Mouse (Mus musculus) kidney, embryonic 15.5 days (tissue): ENCODE results near the gene Igf1r. TPM values are rescaled to one million over a fixed set of nuclear protein-coding genes. Genes with fewer than 3 reads are reported as not detected.
A peak's percentile ranks its signal among the peaks of the same experiment; 100 is the strongest.

Experiments used
- ATAC-seq: fragments of 200-750 bp; cut with Nextera tagmentation; replicated peaks from 2 replicates; pipeline ENCODE4 v1.8.0; 2017; ENCODE audit warnings: moderate TSS enrichment; ENCODE audit not compliant: low FRiP score
- H3K27ac ChIP-seq: fragments of 300-500 bp; sonication (generic); 2 replicates; pipeline ENCODE4 v1.5.1; 2015; ENCODE audit warnings: mild to moderate bottlenecking, inconsistent platforms
- H3K27me3 ChIP-seq: fragments of 300-500 bp; sonication (generic); 2 replicates; pipeline ENCODE4 v1.6.1; 2015; ENCODE audit warnings: inconsistent platforms
- H3K36me3 ChIP-seq: fragments of 300-500 bp; sonication (generic); 2 replicates; pipeline ENCODE4 v1.6.1; 2015; ENCODE audit warnings: inconsistent platforms
- H3K4me1 ChIP-seq: fragments of 300-500 bp; sonication (generic); 2 replicates; pipeline ENCODE4 v1.6.1; 2015; ENCODE audit warnings: inconsistent platforms
- H3K4me2 ChIP-seq: fragments of 300-500 bp; sonication (generic); 2 replicates; pipeline ENCODE4 v1.6.1; 2015; ENCODE audit warnings: moderate library complexity, mild to moderate bottlenecking, inconsistent platforms
- H3K4me3 ChIP-seq: fragments of 300-500 bp; sonication (generic); replicated peaks from 2 replicates; pipeline ENCODE4 v1.5.1; 2015; ENCODE audit warnings: mild to moderate bottlenecking, inconsistent platforms
- H3K9ac ChIP-seq: fragments of 300-500 bp; sonication (generic); 2 replicates; pipeline ENCODE4 v1.6.1; 2015; ENCODE audit warnings: mild to moderate bottlenecking, inconsistent platforms
- H3K9me3 ChIP-seq: fragments of 300-500 bp; sonication (generic); replicated peaks from 2 replicates; pipeline ENCODE4 v1.6.1; 2016; ENCODE audit warnings: inconsistent platforms
- WGBS: fragments of 180-500 bp; shearing (Covaris S2); methylation state at CpG from one replicate; pipeline ENCODE4 v1.1.7; 2015; ENCODE audit warnings: mixed read lengths; 5-methylcytosine and 5-hydroxymethylcytosine counted together
- polyA plus RNA-seq: library from polyadenylated mRNA; unstranded; fragments of >200 nt; fragmentation: Nextera tagmentation; extraction: Ambion mirVana; gene quantifications from 2 replicates; pipeline ENCODE4 v1.2.1, GENCODE M21; 2015

The Igf1r gene
- polyA plus RNA-seq, 1 experiment from 2014 or later: 26.9 TPM

DNA sequence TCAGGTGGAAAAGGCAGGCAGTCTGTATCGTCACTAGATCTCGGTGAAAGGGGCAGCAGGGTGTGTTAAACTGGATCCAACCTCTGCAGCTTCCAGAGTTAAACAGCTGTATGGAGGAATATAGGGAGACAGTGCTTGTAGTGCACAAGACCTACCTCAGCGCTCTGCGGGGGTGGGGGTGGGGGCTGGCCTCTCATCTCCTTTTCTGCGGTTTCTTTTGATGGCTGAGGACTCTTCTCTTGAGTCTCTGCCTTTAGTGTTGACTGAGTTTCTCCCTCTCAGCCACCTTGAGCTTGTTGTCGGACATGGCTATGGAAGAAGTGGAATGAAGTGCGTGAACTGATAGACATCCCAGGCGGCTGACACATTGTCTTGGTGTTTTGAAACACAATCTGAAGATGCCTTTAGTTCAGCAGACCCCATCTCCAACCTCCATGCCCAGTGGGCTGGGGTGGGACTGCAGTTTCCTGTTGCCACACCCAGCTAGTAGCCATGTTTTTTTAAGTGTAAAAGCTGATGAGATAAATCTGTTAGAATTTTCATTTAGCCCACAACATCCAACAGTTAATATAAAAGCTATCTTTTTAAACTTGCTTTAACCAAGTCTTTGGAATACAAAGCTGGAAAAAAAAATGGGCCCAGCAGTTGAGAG, 253.3 kb downstream of the Igf1r start:
- H3K36me3 ChIP-seq: peaks cover 96% of the 10 kb centered on the region
- no peaks in the 10 kb centered on the region for H3K27me3 ChIP-seq
- 91% methylated on average over 8 of the region's 8 CpGs for WGBS
- H3K27ac ChIP-seq: no peak overlapping the region
- H3K4me3 ChIP-seq: no peak overlapping the region
- no peak overlapping the region for H3K9ac ChIP-seq
- no peak overlapping the region for H3K4me2 ChIP-seq
- no peak for ATAC-seq
- no peaks in the 10 kb centered on the region for H3K4me1 ChIP-seq
- H3K9me3 ChIP-seq: no peaks in the 10 kb centered on the region

DNA sequence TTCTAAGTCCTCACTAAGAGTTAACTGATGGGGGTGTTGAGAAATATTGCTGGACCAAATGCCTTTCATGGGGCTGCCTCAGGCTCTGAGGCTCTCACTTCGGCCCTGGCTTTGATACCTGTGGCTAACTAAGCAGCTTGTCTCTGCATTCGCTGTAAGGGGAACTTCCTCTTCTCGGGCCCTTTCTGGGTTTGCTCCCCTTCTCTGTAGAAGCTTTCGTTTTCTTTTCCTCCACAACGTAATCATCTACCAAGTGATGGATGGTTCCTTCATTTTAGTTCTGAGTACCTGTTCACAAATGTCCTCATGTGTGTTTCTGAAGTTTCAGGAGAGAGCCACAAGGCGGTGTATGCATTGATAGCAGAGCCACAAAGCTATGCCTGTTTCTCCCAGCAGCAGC, 256.4 kb downstream of the Igf1r start:
- WGBS: 95% methylated on average over 6 of the region's 6 CpGs
- Histone ChIP-seq H3K27me3 (no peaks in the 10 kb centered on the region), H3K4me2 (no peak overlapping the region), H3K36me3 (peaks cover 97% of the 10 kb centered on the region), H3K9ac (no peak overlapping the region), H3K27ac (no peak overlapping the region), H3K9me3 (no peaks in the 10 kb centered on the region), H3K4me1 (no peaks in the 10 kb centered on the region), H3K4me3 (no peak overlapping the region)
- no peak for ATAC-seq

DNA sequence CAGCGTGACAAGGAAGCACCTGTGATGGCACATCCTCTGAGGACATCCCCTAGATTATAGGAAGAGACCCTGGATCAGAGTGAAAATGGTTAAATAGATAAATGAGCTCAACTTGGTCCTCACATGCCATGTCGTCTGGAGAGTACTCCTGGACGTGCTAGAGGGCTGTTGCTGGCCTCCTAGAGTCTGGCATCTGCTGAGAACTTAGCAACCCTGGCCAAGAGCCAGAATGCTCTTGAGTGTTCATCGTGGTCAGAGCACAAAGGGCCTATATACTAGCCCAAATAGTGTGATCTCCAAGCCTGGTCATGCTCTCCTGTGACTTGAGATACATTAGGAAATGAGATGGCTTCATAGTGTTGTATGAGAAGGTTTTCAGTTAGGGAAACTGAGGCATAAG, 257.8 kb downstream of the Igf1r start:
- Histone ChIP-seq H3K4me2 (no peak overlapping the region), H3K36me3 (peaks cover 97% of the 10 kb centered on the region), H3K9ac (no peak overlapping the region), H3K4me3 (no peak overlapping the region), H3K9me3 (no peaks in the 10 kb centered on the region), H3K27me3 (no peaks in the 10 kb centered on the region), H3K27ac (no peak overlapping the region), H3K4me1 (no peaks in the 10 kb centered on the region)
- no peak for ATAC-seq
- 77% methylated on average over 4 of the region's 4 CpGs for WGBS

DNA sequence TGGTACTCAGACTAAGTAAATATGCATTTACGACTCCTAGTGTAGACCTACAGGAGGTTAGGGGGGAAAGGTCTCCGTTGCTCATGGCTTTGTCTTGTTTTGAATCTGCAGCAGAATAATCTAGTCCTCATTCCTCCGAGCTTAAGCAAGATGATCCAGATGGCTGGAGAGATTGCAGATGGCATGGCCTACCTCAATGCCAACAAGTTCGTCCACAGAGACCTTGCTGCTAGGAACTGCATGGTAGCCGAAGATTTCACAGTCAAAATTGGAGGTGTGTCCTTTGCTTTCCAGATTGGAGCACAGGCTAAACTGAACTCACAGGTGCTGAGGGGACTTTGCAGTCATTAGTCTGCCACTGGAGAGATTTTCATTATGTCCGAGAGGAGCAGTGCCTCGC, 259.3 kb downstream of the Igf1r start:
- H3K9me3 ChIP-seq: no peaks in the 10 kb centered on the region
- H3K4me3 ChIP-seq: no peak overlapping the region
- peaks cover 98% of the 10 kb centered on the region for H3K36me3 ChIP-seq
- no peak overlapping the region for H3K27ac ChIP-seq
- 83% methylated on average over 7 of the region's 7 CpGs for WGBS
- no peaks in the 10 kb centered on the region for H3K27me3 ChIP-seq
- no peak for ATAC-seq
- H3K4me1 ChIP-seq: no peaks in the 10 kb centered on the region
- H3K9ac ChIP-seq: no peak overlapping the region
- no peak overlapping the region for H3K4me2 ChIP-seq

DNA sequence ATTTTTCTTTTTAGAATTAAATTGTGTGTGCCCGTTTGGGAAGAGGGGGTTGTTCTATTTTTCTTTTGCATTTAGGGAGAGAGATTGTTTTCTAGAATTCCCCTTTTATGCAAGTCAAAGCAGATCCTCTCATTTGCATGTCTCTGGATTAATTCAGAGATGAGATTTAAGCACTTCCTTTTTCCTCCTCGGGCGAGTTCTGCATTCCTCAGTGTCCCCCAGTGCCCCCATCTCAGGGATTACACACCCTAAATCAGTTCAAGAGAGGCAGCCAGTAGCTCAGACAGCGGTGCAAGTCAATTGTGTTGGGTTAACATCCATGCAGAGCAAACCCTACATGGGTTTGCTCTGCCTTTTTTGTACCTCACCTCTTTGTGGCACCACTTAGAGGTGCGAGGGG, 261.2 kb downstream of the Igf1r start:
- H3K9me3 ChIP-seq: no peaks in the 10 kb centered on the region
- H3K4me2 ChIP-seq: no peak overlapping the region
- no peaks in the 10 kb centered on the region for H3K4me1 ChIP-seq
- 83% methylated on average over 5 of the region's 5 CpGs for WGBS
- H3K9ac ChIP-seq: no peak overlapping the region
- no peak overlapping the region for H3K4me3 ChIP-seq
- no peak overlapping the region for H3K27ac ChIP-seq
- no peak for ATAC-seq
- peaks cover 98% of the 10 kb centered on the region for H3K36me3 ChIP-seq
- no peaks in the 10 kb centered on the region for H3K27me3 ChIP-seq

DNA sequence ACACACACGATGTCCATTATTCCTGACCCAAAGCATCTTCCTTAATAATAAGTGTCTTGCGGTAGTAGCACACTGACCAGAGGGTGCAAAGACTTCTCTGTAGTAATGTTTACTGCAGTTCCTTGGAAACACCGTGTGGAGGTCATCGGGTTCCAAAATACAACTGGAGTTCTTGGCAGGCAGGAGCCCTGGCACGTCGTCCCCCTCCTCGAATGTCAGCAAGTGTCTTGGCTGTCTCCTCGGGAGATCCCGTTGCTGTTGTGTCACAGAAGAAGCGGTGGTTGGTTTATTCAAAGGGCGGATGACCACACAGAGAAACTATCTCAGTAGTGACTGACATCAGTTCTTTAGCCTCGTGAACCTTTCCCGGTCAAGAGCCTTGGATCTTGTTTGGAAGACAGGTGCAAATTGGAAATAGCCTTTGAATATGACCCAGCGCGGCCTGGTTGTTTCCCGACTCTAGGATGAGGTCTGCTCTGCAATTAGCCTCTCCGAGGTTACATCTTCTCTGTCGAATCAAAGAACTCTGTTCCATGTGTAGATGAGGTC, 263.0 kb downstream of the Igf1r start:
- H3K4me1 ChIP-seq: no peaks in the 10 kb centered on the region
- WGBS: 76% methylated on average over 18 of the region's 18 CpGs
- peaks cover 96% of the 10 kb centered on the region for H3K36me3 ChIP-seq
- H3K9me3 ChIP-seq: no peaks in the 10 kb centered on the region
- H3K27me3 ChIP-seq: no peaks in the 10 kb centered on the region
- no peak overlapping the region for H3K4me2 ChIP-seq
- ATAC-seq: no peak
- H3K27ac ChIP-seq: no peak overlapping the region
- H3K4me3 ChIP-seq: no peak overlapping the region
- no peak overlapping the region for H3K9ac ChIP-seq

DNA sequence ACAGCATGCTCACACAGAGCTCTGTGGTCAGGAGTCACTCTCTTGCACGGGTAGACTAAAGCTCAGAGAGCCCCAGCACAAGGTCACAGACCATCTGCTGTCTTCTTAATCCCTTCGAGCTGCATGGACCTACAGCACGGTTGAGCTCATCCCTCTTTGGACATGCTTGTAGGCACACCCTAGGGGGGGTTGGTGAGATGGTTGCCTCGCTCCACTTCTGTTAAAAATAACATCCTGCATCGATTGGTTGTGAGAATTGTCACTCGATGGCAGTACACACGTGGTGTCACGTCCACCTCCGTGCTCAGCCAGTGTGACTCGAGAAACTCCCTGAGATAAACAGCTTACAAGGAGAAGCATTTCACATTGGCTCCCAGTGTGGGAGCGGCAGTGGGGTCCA, 266.3 kb downstream of the Igf1r start:
- H3K27ac ChIP-seq: no peak overlapping the region
- peaks cover 15% of the 10 kb centered on the region for H3K4me1 ChIP-seq
- H3K9ac ChIP-seq: no peak overlapping the region
- peaks cover 79% of the 10 kb centered on the region for H3K36me3 ChIP-seq
- no peak overlapping the region for H3K4me2 ChIP-seq
- no peak for ATAC-seq
- H3K4me3 ChIP-seq: no peak overlapping the region
- no peaks in the 10 kb centered on the region for H3K9me3 ChIP-seq
- H3K27me3 ChIP-seq: no peaks in the 10 kb centered on the region
- 92% methylated on average over 11 of the region's 11 CpGs for WGBS

DNA sequence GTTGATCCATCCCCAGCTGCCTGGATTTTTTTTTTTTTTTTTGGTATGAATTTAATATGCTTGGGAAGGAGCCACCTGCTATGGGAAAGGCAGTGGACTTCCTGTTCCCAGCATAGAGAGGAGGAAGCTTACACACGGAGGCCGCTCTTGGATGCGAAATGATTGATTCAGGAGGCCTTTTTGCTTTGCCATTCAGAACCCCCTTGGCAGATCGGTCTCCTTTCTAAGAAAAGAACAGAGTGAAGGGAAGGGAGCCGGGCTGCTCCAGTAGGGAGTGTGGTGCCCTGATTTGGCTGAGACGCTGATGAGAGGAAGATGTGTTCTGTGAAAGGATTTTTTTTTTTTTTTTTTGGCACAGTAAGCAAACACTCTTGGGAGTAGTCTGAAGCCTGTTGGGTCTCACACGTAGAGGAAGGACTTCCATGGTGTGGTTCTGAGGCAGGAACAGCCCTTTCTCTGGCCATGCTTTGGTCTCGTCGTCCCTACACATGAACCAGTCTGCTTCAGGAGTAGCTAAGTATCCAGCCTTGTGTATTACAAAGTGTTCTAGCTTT, 269.1 kb downstream of the Igf1r start:
- H3K9me3 ChIP-seq: no peaks in the 10 kb centered on the region
- no peak for ATAC-seq
- H3K27me3 ChIP-seq: no peaks in the 10 kb centered on the region
- WGBS: 75% methylated on average over 9 of the region's 9 CpGs
- H3K36me3 ChIP-seq: peaks cover 76% of the 10 kb centered on the region
- H3K27ac ChIP-seq: 0 out of 2 replicates have a peak overlapping the region, but pooled peaks have one; percentile 13
- peaks cover 19% of the 10 kb centered on the region for H3K4me1 ChIP-seq
- no peak overlapping the region for H3K9ac ChIP-seq
- H3K4me2 ChIP-seq: no peak overlapping the region
- no peak overlapping the region for H3K4me3 ChIP-seq

DNA sequence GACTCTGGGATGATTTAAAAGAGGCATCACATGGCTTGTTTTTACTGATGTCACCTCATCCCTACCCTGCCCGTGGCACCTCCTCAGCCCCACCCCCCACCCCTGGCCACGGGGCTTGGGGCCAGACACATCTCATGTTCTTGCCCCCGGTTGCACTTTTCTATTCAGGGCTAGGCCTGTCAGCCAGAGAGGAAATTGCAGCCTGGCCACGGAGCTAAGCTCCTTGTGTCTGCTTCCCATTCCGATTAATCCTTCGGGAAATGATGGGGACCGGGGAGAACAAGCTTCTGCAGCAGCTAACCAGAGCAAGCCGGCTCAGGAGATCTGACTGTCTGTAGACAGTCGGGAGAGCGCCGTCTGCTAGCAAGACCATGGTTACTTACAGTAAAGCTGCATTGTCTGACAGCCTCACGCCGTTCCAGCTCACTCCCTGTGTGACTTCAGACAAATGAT, 270.8 kb downstream of the Igf1r start:
- ATAC-seq: peak; percentile 83
- Histone ChIP-seq H3K36me3 (peaks cover 75% of the 10 kb centered on the region), H3K9ac (0 out of 2 replicates have a peak overlapping the region, but pooled peaks have one; percentile 6)

DNA sequence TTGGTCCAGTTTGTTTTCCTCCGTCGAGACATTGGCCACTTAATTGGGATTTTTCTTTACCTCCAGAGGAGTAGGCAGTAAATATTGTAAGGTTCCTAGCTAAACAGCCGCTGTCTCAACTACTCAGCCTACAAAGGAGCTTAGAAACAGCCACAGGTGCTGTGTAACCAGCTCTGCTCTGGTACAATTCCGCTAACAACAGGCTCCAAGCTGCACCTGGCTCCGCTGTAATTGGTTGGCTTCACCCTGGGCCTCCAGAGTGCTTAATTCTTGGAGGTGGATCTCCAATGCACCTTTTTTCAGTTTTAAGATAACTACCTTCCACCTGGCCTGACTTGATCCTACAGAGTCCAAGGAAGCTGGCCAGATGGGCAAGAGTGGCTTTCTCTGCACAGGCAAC, 271.4 kb downstream of the Igf1r start:
- H3K4me3 ChIP-seq: no peak overlapping the region
- H3K9me3 ChIP-seq: no peaks in the 10 kb centered on the region
- WGBS: 86% methylated on average over 5 of the region's 5 CpGs
- no peak overlapping the region for H3K9ac ChIP-seq
- no peak overlapping the region for H3K4me2 ChIP-seq
- no peaks in the 10 kb centered on the region for H3K27me3 ChIP-seq
- peaks cover 74% of the 10 kb centered on the region for H3K36me3 ChIP-seq
- H3K4me1 ChIP-seq: peaks cover 27% of the 10 kb centered on the region
- peak overlapping the region; percentile 84 for H3K27ac ChIP-seq
- no peak for ATAC-seq

More for the DNA sequence above, 270.8 kb downstream of the Igf1r start:
- H3K9me3 ChIP-seq: no peaks in the 10 kb centered on the region
- WGBS: 25% methylated on average over 13 of the region's 13 CpGs
- H3K4me2 ChIP-seq: no peak overlapping the region
- H3K27me3 ChIP-seq: no peaks in the 10 kb centered on the region
- no peak overlapping the region for H3K4me3 ChIP-seq
- peak overlapping the region; percentile 84 for H3K27ac ChIP-seq
- peaks cover 24% of the 10 kb centered on the region for H3K4me1 ChIP-seq

DNA sequence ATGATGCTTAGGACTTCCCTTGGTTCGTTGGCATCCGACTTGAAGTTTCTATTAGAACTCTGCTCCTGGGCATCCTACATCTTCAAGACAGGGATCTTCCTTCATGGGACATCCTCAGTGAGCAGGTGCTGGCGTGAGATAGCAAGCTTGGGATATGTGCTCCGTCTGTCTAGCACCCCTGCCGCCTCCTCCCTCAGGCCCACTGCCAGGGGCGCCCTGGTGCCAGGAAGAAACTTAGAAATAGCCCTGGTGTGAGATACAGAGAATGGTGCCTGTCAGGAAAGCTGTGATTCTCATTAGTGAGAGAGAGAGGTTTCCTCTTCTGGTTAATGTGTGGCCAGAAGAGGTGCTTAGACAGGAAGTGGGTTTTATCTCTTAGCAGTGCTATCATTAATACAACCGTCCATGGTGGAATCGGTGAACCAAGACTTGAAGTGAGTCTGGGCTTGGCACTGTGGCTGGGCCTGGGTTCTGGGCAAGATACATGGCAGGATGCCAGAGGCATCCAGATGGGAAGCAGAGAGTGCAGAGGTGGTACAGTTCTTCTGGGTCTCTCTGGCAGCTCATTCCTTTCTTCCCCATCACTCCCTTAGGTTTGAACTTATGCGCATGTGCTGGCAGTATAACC, 272.9 kb downstream of the Igf1r start:
- no peak overlapping the region for H3K27ac ChIP-seq
- ATAC-seq: no peak
- H3K4me1 ChIP-seq: peaks cover 27% of the 10 kb centered on the region
- WGBS: 77% methylated on average over 9 of the region's 9 CpGs
- H3K9me3 ChIP-seq: no peaks in the 10 kb centered on the region
- H3K4me2 ChIP-seq: no peak overlapping the region
- peaks cover 71% of the 10 kb centered on the region for H3K36me3 ChIP-seq
- no peak overlapping the region for H3K9ac ChIP-seq
- H3K4me3 ChIP-seq: no peak overlapping the region
- no peaks in the 10 kb centered on the region for H3K27me3 ChIP-seq

DNA sequence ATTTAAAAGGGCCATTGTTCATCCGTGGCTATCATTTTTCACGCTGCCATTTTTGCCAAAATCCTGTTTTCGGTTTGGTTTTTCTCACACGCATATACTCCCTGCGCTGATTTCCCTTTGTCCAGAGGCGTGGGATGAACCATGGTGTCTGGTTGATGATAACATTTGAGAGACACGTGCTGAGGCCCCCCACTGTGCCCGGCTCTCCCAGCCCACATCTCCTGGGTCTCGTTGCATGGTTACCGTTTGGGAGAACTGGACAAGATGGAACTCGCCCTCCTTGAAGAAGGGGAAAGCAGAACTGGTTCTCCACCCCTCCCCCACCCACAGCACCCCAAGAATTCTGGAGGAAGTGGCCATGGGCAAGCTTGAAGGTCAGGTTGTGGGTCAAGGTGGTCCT, 274.4 kb downstream of the Igf1r start:
- Histone ChIP-seq H3K27me3 (no peaks in the 10 kb centered on the region), H3K9me3 (no peaks in the 10 kb centered on the region), H3K36me3 (peaks cover 76% of the 10 kb centered on the region), H3K27ac (no peak overlapping the region), H3K4me1 (peaks cover 27% of the 10 kb centered on the region), H3K4me2 (no peak overlapping the region), H3K9ac (no peak overlapping the region), H3K4me3 (no peak overlapping the region)
- ATAC-seq: no peak
- 93% methylated on average over 11 of the region's 11 CpGs for WGBS
